Mouse (Mus musculus): Measurements from ENCODE around the gene Hcar1. TPM values are rescaled to one million over a fixed set of nuclear protein-coding genes. Genes with fewer than 3 reads are reported as not detected.

The Hcar1 gene
- total RNA-seq, 4 experiments from 2014 or later: 3.4 to 8.4 (median 7.0) TPM

DNA sequence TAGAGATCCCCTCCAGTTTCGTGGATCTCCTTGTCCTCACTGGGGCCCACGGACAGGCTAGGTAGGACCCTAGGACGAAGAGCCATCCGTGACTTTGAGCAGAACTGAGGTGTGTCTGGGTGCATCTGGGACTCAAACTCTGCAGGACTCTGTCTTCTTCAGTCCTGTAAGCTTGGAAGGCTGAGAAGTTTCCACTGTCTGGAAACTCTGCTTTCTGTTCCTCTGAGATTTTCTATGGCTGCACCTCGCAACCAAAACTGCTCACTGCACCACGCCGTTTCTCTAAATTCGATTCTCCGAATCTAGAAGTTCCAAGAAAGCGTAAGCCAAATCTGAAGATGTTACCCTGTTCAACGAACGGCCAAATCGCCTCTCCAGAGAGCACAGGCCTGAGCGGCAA, 15.9 kb downstream of the Hcar1 start:
- DNase-seq: no peak

DNA sequence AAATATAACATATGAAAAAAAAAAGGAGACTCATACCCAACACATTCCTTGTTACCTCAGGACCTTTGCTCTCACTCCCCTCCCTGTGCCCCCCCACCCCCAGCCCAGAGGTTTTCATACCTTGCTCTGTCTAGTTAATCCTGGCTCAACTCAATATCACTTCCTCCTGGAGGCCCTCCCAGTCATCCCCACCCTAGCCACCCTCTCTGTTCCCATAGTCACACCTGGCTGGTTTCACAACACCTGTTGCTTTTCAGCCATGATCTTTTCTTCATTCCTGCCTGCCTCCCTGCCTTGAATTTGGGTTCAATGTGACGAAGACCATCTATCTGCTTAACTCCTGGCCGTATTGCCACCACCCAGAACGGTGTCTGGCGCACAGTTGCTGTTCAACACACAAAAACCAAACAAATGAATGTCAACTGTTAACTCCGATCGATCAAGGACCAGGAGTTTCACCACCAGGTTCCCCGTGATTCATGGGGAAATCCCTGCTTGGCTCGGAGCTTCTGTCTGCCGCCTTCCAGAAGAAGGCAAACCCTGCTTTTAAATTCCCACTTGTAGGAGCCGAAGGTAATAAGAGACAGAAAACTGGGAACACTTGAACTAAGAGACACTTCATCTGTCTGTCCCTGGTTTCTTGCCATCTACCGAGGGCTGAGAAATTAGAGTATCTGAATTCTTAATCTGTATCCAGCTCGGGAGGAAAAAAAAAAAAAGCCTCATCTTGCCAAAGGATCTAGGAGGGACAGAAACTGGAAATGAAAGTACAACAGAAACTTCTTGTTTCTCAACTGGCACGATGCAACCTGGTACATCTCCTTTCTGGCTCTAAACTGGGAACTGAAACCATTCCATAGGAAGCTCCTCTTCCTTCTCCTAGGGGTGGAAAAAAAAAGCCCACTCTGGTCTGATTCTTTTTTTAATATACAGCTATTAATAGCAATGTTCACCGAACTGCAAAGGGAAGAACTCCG, 17.2 kb downstream of the Hcar1 start:
- no peak for DNase-seq

GRCm38 (mm10) chr5:123858798-123859197, 21.0 kb downstream of the Hcar1 start:
- no peak for DNase-seq

GRCm38 (mm10) chr5:123854511-123854910, 25.3 kb downstream of the Hcar1 start:
- no peak for DNase-seq

DNA sequence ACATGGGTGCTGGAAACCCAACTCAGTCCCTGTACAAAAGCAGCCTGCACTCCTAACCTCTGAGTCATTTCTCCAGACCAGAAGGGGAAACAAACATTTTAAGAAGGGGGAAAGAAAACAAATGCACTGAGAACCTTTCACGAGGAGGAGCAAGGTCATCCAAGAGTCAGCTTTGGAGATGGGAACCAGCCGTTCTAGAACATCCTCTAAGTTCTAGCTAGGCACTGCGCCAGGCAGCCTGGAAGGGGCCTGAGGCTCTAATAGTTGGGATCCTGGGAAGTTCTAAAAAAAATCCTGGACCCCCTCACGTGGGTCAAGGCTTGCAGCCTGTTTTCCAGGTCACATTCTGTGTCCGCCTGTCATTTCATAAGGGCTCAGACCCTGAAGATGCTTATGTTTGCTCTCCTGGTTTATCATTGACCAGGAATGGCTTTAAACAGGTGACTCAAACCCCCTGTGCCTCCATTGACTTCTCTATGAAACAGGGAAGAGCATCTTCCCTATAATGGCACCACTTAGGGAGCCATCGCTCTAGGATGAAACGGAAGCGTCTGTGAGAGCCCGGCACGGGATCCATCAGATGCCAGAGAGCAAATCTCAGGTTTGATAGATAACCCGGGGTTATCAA, 25.8 kb downstream of the Hcar1 start:
- DNase-seq: no peak

DNA sequence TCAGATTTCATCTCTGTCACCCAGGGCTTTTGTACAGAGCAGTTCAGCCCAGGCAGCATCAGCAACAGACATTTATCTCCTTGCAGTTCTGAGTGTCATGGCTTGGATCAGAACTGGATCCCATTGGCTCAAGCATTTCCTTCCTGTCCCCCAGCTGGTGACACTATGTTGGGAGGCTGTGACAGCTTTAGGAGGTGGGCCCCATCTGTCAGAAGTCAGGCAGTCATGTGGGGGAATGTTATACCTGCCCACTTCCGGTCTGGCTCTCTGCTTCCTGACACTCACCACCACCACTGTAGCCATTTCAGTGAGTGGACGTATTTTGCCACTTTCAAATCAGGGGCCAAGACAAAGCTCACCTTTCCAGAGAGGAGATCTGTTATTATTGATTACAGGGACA, 28.4 kb downstream of the Hcar1 start:
- DNase-seq: no peak

DNA sequence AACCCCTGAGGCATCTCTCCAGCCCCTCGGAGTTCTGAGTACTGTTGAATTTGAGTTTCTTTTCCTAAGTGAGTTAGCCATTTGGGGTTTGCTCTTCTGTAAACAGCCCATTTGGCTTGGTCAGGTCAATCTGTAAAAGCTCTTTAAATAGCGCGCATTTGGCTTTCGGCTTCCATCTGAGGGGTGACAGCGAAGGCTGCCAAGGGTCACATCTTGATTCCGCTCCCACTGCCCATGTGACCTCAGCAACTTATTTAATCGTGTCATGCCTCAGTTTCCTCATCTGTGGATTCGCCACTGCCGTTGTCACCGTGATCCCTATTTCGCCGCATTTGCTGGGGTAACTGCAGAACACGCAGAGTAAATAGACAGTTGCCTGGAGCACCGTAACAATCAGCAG, 35.5 kb downstream of the Hcar1 start:
- no peak for DNase-seq

DNA sequence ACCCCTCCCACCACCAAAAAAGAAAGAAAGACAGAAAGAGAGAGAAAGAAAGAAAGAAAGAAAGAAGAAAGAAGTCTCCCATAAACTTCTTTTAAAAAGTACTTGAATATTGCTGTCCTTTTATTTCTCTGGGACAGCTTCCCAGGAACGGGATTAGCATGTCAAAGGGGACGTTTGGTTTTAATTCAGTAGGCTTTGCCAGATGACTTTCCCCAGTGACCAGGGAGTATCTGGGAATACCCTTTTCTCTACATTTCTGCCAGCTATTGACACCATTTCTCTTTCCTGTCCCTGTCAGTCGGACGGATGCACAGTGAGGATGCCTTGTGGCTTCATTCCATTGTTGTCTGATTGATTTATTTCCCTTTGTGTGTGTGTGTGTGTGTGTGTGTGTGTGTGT, 36.0 kb downstream of the Hcar1 start:
- no peak for DNase-seq

DNA sequence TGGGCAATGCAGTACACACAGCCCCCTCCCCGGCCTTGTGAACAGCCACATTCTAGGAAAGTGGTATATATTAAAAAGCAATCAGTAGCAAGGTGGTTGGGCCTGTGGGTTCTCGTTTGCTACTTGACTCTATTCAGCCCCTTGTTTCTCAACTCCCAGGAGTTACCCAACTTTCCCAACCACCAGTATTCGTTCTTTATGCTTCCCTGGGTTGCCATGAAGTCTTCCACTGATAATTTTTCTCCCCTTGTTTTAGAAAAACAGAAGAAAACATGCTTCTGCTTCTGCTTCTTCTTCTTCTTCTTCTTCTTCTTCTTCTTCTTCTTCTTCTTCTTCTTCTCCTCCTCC, 36.9 kb downstream of the Hcar1 start:
- DNase-seq: no peak

DNA sequence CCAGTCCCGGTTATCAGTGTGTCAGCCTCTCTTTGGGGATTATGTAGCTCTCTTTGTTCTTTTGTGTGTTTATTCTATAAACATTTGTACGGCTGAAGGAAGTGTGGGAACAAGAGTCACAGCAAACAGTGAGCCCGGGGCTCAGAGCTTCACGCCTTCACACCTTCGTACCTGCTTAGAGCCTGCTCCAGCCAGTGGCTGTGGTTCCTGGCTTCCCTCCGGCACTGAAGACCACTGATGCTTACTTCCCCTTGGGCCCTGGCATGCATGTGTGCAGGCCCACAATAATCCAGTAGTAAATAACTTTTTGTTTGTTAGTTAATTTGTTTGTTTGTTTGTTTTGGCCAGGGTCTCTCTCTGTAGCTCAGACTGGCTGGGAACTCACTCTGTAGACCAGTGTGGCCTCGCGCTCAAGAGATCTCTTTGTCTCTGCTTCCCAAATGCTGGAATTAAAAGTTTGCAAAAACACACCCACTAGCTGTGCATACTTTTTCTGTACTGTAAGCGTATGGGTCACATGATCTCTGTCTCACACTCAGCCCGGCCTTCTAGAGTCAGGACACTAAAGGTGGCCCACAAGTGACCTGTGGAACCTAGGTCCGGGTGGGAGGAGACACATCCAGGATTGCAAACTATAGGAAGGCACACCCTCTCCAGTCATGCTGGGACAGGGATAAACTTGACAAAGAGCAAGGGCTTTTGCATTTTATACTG, 37.4 kb downstream of the Hcar1 start:
- DNase-seq: no peak

GRCm38 (mm10) chr5:123837371-123837770, 42.4 kb downstream of the Hcar1 start:
- no peak for DNase-seq

DNA sequence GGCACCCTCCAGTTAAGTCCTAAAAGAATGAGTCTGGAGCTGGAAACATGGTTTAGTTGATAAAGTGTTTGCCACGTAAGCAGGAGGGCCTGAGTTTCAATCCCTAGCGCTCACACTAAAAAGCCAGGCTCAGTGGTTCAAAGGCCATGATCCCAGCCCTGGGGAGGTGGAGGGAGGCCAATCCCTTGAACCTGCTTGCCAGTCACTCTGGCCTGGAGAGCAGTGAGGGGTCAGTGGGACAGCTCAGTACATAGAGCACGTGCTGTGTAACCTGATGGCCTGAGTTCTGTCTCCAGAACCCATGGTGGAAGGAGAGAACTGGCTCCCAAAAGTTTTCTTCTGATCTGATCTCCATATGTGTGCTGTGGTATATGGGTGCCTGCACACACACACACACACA, 45.0 kb downstream of the Hcar1 start:
- DNase-seq: no peak

DNA sequence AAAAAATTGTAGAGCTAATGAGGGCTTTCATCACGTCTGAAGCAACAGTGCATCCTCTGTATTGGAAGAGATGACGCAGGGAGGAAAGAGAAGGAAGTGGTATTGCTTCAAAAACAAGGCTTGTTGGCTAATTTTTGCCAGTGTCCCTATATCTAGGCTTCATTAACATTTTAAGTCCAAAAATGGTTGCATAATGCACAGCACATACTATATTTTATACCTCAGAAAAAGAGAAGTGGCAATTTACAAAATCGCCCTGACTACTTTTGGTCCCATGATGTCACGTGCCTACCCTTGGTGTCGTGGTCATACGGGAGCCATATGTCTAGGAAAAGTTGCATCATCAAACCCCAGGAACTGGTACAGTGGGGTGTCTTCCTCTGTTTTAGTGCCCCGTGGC, 47.5 kb downstream of the Hcar1 start:
- DNase-seq: no peak

GRCm38 (mm10) chr5:123827659-123828091, 52.1 kb downstream of the Hcar1 start:
- DNase-seq: peak; percentile 8

Other genes starting within 250 kb of the Hcar1 start
- 100 to 1,000 TPM in 2 of 4 experiments, 10 to 100 TPM in 2; 77.6 to 145 (median 103) TPM for gene Clip1, start 195.4 kb downstream of the Hcar1 start, total RNA-seq (2022)
- gene Zcchc8, start 158.9 kb downstream of the Hcar1 start, total RNA-seq (2022): 10 to 100 TPM; 42.1 to 54.0 (median 45.7) TPM
- 10 to 100 TPM; 55.2 to 92.9 (median 73.7) TPM for gene Rsrc2, start 130.6 kb downstream of the Hcar1 start, total RNA-seq (2022)
- gene Kntc1, start 130.3 kb downstream of the Hcar1 start, total RNA-seq (2022): 1 to 10 TPM in 2 of 4 experiments, under 1 TPM in 2; 0.43 to 1.9 (median 1.3) TPM
- 1 to 10 TPM; 1.3 to 2.6 (median 1.5) TPM for gene Hcar2, start 14.5 kb downstream of the Hcar1 start, total RNA-seq (2022)
- 10 to 100 TPM; 60.3 to 75.8 (median 67.3) TPM for gene Denr, start 27.2 kb upstream of the Hcar1 start, total RNA-seq (2022)
- gene Gm43518, start 47.4 kb upstream of the Hcar1 start, total RNA-seq (2022): 1 to 10 TPM in 3 of 4 experiments, under 1 TPM in 1; 0.87 to 2.5 (median 2.2) TPM
- gene Ccdc62, start 50.7 kb upstream of the Hcar1 start, total RNA-seq (2022): 1 to 10 TPM; 2.0 to 9.8 (median 6.1) TPM
- 10 to 100 TPM; 13.2 to 29.8 (median 22.8) TPM for gene Hip1r, start 93.6 kb upstream of the Hcar1 start, total RNA-seq (2022)
- gene Vps37b, start 152.2 kb upstream of the Hcar1 start, total RNA-seq (2022): 100 to 1,000 TPM in 1 of 4 experiments, 10 to 100 TPM in 3; 76.1 to 101 (median 91.9) TPM
- 10 to 100 TPM; 11.4 to 21.3 (median 15.4) TPM for gene Abcb9, start 215.8 kb upstream of the Hcar1 start, total RNA-seq (2022)
- 10 to 100 TPM; 51.2 to 59.3 (median 55.6) TPM for gene Ogfod2, start 232.3 kb upstream of the Hcar1 start, total RNA-seq (2022)
- gene Arl6ip4, start 236.1 kb upstream of the Hcar1 start, total RNA-seq (2022): 10 to 100 TPM; 46.4 to 72.0 (median 57.1) TPM